16 mouse cellular contexts compared by ENCODE assay signal in the genomic region with DNA sequence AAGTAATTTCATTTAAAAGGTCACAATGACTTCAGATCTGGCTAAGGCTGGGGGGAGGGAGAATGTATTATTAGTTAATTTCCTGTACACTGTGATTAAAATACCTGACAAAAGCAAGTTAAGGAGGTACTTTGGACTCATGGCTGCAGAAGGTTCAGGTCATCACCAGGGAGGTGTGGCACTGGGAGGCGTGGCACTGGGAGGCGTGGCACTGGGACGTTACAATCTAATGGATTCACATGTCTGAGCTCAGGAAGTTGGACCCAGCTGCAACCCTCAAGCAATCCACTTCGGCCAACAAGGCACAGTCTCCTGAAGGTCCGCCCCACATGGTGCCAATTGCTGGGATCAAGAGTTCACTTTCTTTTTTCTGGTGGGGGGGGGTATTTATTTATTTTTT. TPM values are rescaled to one million over a fixed set of nuclear protein-coding genes. Genes with fewer than 3 reads are reported as not detected.
DNase-seq lines count a peak whose midpoint lies in the region; ATAC-seq and TF ChIP-seq lines count a peak whose summit lies in the region.
"Had no signal": no experiment of that assay in that cellular context is flagged by ENCODE, and none has a peak within 500 bp of the region (broad histone marks: within the 10 kb centered on the region; RNA-seq: fewer than 3 reads in every experiment).

No protein-coding gene starts in this region.

- 57% methylated on average over 5 of the region's 5 CpGs for WGBS in intestine, embryonic 14.5 days
- 61% methylated on average over 5 of the region's 5 CpGs for WGBS in liver, adult 2 months
- WGBS in stomach, postnatal 0 days = 58% methylated on average over 5 of the region's 5 CpGs

- H3K4me1 ChIP-seq in intestine, embryonic 14.5 days (replicated peaks; ENCODE audit: control insufficient read depth, insufficient read depth, low read length) = no peaks in the 10 kb centered on the region
- H3K4me1 ChIP-seq in liver, adult 2 months (ENCODE audit: control insufficient read depth, insufficient read depth, low read length) = no peaks in the 10 kb centered on the region
- no peaks in the 10 kb centered on the region for H3K4me1 ChIP-seq in stomach, postnatal 0 days (replicated peaks; ENCODE audit: control insufficient read depth, insufficient read depth)
- H3K4me1 ChIP-seq: forebrain, embryonic 15.5 days; heart, embryonic 12.5 days; midbrain, embryonic 13.5 days; stomach, embryonic 15.5 days had no signal

- ATAC-seq in intestine, embryonic 14.5 days (replicated peaks; ENCODE audit: low FRiP score, low TSS enrichment, low read depth) = 0 out of 2 replicates have a peak, but pooled peaks have one; percentile 32
- peak; percentile 74 for ATAC-seq in stomach, postnatal 0 days (ENCODE audit: low FRiP score, low TSS enrichment)
- ATAC-seq: CD4-positive, CD25-positive, alpha-beta regulatory T cell, adult 4 months; forebrain, embryonic 15.5 days; midbrain, embryonic 13.5 days had no signal

- H3K27me3 ChIP-seq in intestine, embryonic 14.5 days (replicated peaks; ENCODE audit: control insufficient read depth, insufficient read depth, low read length) = no peaks in the 10 kb centered on the region
- H3K27me3 ChIP-seq in liver, adult 2 months (ENCODE audit: control insufficient read depth, insufficient read depth, low read length) = no peaks in the 10 kb centered on the region
- H3K27me3 ChIP-seq in stomach, postnatal 0 days (ENCODE audit: control insufficient read depth, insufficient read depth, low read length) = no peaks in the 10 kb centered on the region
- H3K27me3 ChIP-seq: forebrain, embryonic 15.5 days; heart, embryonic 12.5 days; midbrain, embryonic 13.5 days; stomach, embryonic 15.5 days had no signal

- TF ChIP-seq CTCF in liver, adult 2 months (IDR thresholded peaks at IDR 0.05; ENCODE audit: low read depth, low read length) = no peak
- no peak for TF ChIP-seq CTCF in stomach, postnatal 0 days (IDR thresholded peaks at IDR 0.05; ENCODE audit: low read depth)

- H3K79me2 ChIP-seq in liver, adult 2 months (ENCODE audit: control insufficient read depth, insufficient read depth, low read length) = no peaks in the 10 kb centered on the region

- no peak overlapping the region for H3K4me3 ChIP-seq in intestine, embryonic 14.5 days (ENCODE audit: low read depth, low read length)
- H3K4me3 ChIP-seq in liver, adult 2 months (ENCODE audit: insufficient read depth, low read depth, low read length) = no peak overlapping the region
- no peak overlapping the region for H3K4me3 ChIP-seq in stomach, postnatal 0 days (ENCODE audit: low read depth, low read length)
- H3K4me3 ChIP-seq: forebrain, embryonic 15.5 days; heart, embryonic 12.5 days; left cerebral cortex, adult 2 months; midbrain, embryonic 13.5 days; stomach, embryonic 15.5 days had no signal

- TF ChIP-seq POLR2A in liver, adult 2 months (IDR thresholded peaks at IDR 0.05; ENCODE audit: extremely low read depth, insufficient read depth, low read length) = no peak

- H3K9me3 ChIP-seq in intestine, embryonic 14.5 days (ENCODE audit: control insufficient read depth, low read length) = no peaks in the 10 kb centered on the region
- H3K9me3 ChIP-seq in stomach, postnatal 0 days (ENCODE audit: control insufficient read depth, low read length) = no peaks in the 10 kb centered on the region
- H3K9me3 ChIP-seq: forebrain, embryonic 15.5 days; midbrain, embryonic 13.5 days; stomach, embryonic 15.5 days had no signal

- peak; percentile 72 to 79 for DNase-seq in kidney, adult 8-10 months
- no peak for DNase-seq in kidney, postnatal 4 days
- no peak for DNase-seq in intestine, embryonic 14.5 days (ENCODE audit: low spot score)
- peak; percentile 41 for DNase-seq in liver, adult 2 months (ENCODE audit: extremely low read depth, low read depth, low spot score)
- peak; percentile 64 for DNase-seq in stomach, postnatal 0 days (ENCODE audit: low spot score)
- DNase-seq in frontal cortex, postnatal 25 days (ENCODE audit: low spot score in 2 of 2) = no peak
- DNase-seq in frontal cortex, adult 2 months (ENCODE audit: extremely low spot score in 1 of 2, low spot score in 1 of 2) = no peak
- DNase-seq: embryo, embryonic 11 days had no signal

- TF ChIP-seq EP300 in stomach, postnatal 0 days (optimal IDR thresholded peaks at IDR 0.05) = no peak

- no peak overlapping the region for H3K4me2 ChIP-seq in intestine, embryonic 14.5 days (ENCODE audit: low read length)
- H3K4me2 ChIP-seq in stomach, postnatal 0 days (replicated peaks; ENCODE audit: low read depth) = no peak overlapping the region
- H3K4me2 ChIP-seq: forebrain, embryonic 15.5 days; heart, embryonic 12.5 days; midbrain, embryonic 13.5 days; stomach, embryonic 15.5 days had no signal

- H3K36me3 ChIP-seq in intestine, embryonic 14.5 days (ENCODE audit: control insufficient read depth, insufficient read depth, low read length) = no peaks in the 10 kb centered on the region
- H3K36me3 ChIP-seq in liver, adult 2 months (ENCODE audit: control insufficient read depth, insufficient read depth, low read length) = no peaks in the 10 kb centered on the region
- H3K36me3 ChIP-seq in stomach, postnatal 0 days (ENCODE audit: control insufficient read depth, insufficient read depth, low read length) = no peaks in the 10 kb centered on the region
- H3K36me3 ChIP-seq: forebrain, embryonic 15.5 days; heart, embryonic 12.5 days; midbrain, embryonic 13.5 days; stomach, embryonic 15.5 days had no signal

- H3K9ac ChIP-seq in intestine, embryonic 14.5 days (ENCODE audit: low read length) = no peak overlapping the region
- no peak overlapping the region for H3K9ac ChIP-seq in liver, adult 2 months (ENCODE audit: low read depth, low read length)
- H3K9ac ChIP-seq in stomach, postnatal 0 days (ENCODE audit: low read length) = no peak overlapping the region
- H3K9ac ChIP-seq: forebrain, embryonic 15.5 days; heart, embryonic 12.5 days; midbrain, embryonic 13.5 days; stomach, embryonic 15.5 days had no signal

- H3K27ac ChIP-seq in intestine, embryonic 14.5 days (ENCODE audit: low read depth) = no peak overlapping the region
- no peak overlapping the region for H3K27ac ChIP-seq in liver, adult 2 months (replicated peaks; ENCODE audit: insufficient read depth, low read depth, low read length)
- H3K27ac ChIP-seq in stomach, postnatal 0 days (replicated peaks) = no peak overlapping the region
- H3K27ac ChIP-seq: forebrain, embryonic 15.5 days; left cerebral cortex, adult 2 months; midbrain, embryonic 13.5 days; stomach, embryonic 15.5 days had no signal

RNA-seq across cellular contexts. Expression of gene Ptprh, which starts 4.2 kb away (rescaled TPM):
- polyA plus RNA-seq in intestine, embryonic 14.5 days (2014; fragmentation: Nextera tagmentation; extraction: Ambion mirVana) = not detected in 2 replicates
- total RNA-seq in liver, adult 2 months (2014; rRNA removed) = 0.18 TPM in 1 of 2 replicates, not detected in the other
- not detected in 2 replicates for polyA plus RNA-seq in liver, adult 2 months (2012; rRNA removed)
- 1.9 TPM in 2 replicates for polyA plus RNA-seq in stomach, postnatal 0 days (2015; fragmentation: Nextera tagmentation; extraction: Ambion mirVana)
- polyA plus RNA-seq in frontal cortex, adult 2 months (2012; rRNA removed) = 1.00 and 1.1 TPM in 2 replicates
- total RNA-seq: gastrocnemius, adult 8-10 months; hematopoietic stem cell, adult 5-6 weeks had no signal
- polyA plus RNA-seq: CD4-positive, CD25-positive, alpha-beta regulatory T cell, adult 4 months; heart, embryonic 12.5 days had no signal

RNA-seq across cellular contexts. Expression of gene Tmem86b, which starts 23.2 kb away (rescaled TPM):
- polyA plus RNA-seq in intestine, embryonic 14.5 days (2014; fragmentation: Nextera tagmentation; extraction: Ambion mirVana) = 2.5 and 3.8 TPM in 2 replicates
- total RNA-seq in liver, adult 2 months (2014; rRNA removed) = 39.5 and 55.7 TPM in 2 replicates
- 404 and 475 TPM in 2 replicates for polyA plus RNA-seq in liver, adult 2 months (2012; rRNA removed)
- polyA plus RNA-seq in stomach, postnatal 0 days (2015; fragmentation: Nextera tagmentation; extraction: Ambion mirVana) = 0.22 and 0.23 TPM in 2 replicates
- polyA plus RNA-seq in frontal cortex, adult 2 months (2012; rRNA removed) = 37.9 and 45.7 TPM in 2 replicates

RNA-seq across cellular contexts. Expression of gene Ppp6r1, which starts 50.8 kb away (rescaled TPM):
- 7.3 and 8.5 TPM in 2 replicates for polyA plus RNA-seq in intestine, embryonic 14.5 days (2014; fragmentation: Nextera tagmentation; extraction: Ambion mirVana)
- total RNA-seq in liver, adult 2 months (2014; rRNA removed) = 47.6 and 54.2 TPM in 2 replicates
- polyA plus RNA-seq in liver, adult 2 months (2012; rRNA removed) = 77.5 and 79.2 TPM in 2 replicates
- polyA plus RNA-seq in stomach, postnatal 0 days (2015; fragmentation: Nextera tagmentation; extraction: Ambion mirVana) = 3.9 and 6.2 TPM in 2 replicates
- polyA plus RNA-seq in frontal cortex, adult 2 months (2012; rRNA removed) = 128 and 129 TPM in 2 replicates

Comparison
In these comparisons a context has a peak if more than half of its experiments do, and no peak if none do; other contexts are left out.
1. DNase-seq: peak in kidney, adult 8-10 months (2 of 2), liver, adult 2 months (single experiment) and stomach, postnatal 0 days (single experiment); none in kidney, postnatal 4 days (0 of 2), intestine, embryonic 14.5 days (single experiment), frontal cortex, postnatal 25 days (0 of 2) and frontal cortex, adult 2 months (0 of 2).